Mouse (Mus musculus) Muller cell, postnatal 12 days (primary cell): Measurements from ENCODE around the gene Dpp6.

Source experiments
- DNase-seq: peaks from one replicate; pipeline ENCODE4 v3.0.0-alpha.2; 2015; ENCODE audit errors: inconsistent ontology term

Gene Dpp6

DNA sequence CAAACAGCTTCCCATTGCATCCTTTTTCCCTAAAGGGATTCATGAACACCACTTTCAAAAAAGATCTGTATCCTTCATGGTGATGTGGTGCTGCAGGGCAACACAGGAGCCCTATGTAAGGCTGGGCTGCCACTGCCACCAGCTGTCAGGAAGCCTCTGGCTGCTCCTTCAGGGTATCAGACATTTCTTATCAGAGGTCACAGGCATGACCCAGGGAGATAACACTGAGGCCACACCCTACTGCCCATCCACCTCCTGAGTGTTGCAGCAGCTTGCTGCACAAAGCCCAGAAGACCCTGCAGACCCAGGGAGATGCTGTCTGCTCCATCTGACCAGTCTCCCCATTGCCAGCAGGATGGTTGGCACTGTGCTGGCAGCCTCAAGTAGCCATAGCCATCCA lies 841.6 kb downstream of the Dpp6 start:
- DNase-seq, result no peak

DNA sequence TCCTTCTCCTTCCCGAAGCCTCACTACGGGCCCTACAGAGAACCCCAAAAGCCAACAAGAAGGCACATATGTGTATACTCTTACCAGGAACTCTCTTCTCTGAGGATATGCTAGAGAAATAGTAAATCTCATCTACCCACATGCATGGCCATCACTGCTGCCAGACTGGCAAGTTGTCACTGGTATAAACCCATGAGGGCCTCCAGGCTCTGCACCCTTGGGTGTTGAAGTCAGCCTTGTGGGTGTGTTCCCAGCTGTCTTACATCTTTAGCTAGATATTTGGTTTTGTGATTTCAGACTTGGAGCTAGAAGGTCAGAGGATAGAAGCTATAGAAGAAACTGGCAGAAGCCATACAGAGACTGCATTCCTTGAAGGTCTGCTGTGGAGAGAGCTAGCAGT lies 842.0 kb downstream of the Dpp6 start:
- no peak for DNase-seq

DNA sequence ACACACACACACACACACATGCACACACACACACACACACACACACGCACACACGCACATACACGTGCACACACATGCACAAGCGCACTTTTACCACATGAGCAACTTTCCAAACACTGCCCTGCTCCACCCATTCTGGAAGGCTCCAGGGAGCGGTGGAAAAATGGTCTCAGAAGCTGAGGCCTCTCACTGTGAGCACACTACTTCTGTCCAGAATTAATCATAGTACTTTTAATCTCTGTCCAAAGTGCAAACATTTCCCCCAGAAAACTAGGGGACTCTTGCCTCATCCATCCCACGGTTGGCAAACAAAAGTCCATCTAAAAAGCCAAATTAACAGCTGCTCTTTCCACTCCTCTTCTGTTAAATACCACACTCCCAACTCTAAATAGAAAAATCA lies 842.8 kb downstream of the Dpp6 start:
- DNase-seq, result no peak

DNA sequence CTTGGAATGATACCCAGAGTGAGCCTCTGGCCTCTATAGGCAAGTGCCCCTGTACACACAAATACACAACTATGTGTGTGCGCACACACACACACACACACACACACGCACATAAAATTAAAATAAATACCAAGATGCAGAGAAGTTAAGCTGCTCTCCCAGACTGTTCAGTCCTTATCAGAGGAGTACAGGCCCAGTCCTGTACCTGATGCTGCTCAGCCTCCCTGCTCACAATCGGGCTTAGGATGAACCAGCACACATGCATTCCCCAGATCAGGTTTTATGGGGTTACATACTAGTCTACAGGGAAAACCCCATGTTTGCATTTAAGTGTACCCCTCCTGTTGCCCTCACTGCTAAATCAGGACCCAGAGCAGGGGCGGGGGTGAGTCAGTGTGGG lies 847.1 kb downstream of the Dpp6 start:
- DNase-seq, result no peak

DNA sequence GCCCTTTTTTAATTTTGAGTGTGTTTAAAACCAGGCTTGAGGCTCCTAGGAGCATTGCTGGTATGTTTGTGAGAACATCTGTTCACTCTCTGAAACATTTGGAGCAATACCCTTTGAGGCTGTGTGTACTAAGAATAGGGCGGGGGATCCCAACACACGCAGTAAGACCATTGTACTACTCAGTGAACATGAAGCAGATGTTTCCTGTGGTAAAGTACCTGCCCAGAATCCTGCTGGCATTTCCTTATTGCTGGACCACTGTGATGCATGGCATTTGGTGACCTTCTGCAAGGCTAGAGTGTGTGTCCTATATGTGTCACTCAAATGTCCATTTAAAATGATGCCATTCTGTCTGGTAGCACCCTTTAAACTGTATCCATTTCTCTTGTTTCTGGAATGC lies 854.5 kb downstream of the Dpp6 start:
- no peak for DNase-seq

DNA sequence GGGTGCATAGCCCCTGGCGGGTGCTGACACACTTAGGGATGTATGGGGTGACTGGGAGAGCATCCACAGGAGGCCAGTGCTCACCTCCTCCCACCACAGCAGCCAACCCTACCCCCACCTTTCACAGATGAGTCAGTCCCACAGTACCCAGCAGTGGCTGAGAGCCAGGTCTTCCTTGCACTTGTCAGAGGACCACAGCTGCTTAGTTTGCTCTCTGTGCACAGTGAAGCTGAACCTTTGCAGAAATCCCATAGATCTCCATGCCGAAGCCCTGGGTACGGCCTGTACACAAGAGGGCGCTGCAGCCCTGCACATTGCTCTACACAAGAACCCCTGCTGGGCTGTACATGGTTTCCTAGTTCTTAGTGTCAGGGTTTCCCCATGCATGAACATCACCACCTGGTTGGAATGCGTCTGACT lies 860.3 kb downstream of the Dpp6 start:
- DNase-seq, result peak; percentile 46

DNA sequence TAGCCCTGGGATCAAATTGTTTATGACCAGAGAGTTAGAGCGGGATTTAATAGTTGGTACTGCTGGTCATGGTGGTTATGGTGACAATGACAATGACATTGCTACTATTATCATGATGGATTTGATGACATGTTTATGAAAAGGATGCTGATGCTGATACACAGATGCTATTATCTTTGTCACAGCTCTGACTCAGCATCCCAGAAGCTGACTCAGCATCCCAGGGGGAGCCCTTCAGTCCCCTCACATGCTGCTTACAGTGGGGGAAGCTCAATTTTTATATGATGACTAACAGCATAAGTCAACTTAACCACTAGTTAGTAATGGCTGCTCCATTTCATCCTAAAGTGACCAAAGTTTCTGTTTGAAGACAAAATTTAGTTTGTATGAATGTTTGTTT lies 862.1 kb downstream of the Dpp6 start:
- DNase-seq, result peak; percentile 4

DNA sequence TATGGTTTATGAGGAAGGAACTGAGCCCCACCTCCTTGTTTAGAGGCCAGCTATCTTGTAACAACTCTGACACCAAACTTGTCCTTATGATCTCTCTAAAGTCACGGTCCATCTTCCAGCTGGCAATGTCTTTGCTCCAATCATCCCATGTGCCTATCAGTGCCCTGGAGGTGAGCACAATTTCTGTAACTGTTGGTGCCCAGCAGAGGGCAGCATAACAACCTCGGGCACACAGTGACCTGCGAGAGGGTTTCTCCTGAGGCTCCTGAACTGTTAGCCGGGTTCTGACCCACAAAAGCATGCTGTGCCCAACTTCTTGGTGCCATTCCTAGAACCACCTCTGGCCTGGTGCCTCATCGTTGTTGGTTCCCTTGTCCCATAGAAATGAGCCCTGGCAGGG lies 863.5 kb downstream of the Dpp6 start:
- DNase-seq, result peak; percentile 3

DNA sequence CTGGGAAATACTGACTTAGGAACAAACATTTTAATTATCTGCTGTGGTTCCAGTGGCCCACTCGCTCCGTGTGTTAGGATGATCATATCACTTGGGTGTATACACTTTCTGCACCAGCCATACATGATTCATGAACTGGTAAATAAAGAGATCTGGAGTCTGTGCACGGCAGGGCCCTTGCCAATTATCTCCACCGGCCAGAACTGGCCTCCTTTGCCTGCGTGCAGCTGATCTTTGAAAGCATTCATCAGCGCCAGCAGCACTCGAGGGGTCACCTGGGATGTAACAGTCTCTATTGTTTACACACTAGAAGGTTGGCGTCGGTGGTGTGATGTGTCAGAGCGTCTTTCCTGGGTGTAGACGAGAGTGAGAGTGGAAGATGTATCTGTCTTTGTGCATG lies 868.2 kb downstream of the Dpp6 start:
- no peak for DNase-seq

DNA sequence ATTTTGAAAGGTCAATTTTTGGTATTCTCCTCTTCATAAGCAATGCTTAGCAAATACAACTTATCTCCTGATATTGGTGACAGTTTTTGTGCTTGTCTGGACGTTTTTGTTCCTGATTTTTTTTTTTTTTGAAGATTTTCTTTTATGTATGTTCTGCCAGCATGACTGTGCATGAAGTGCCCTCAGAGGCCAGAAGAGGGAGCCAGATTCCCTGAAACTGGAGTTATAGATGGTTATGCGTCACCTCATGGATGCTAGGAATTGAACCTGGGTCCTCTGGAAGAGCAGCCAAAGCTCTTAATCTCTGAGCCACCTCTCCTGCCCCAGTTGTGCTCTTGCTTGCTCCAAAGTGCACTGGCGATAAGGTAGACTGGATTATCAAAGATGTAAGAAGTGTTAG lies 868.9 kb downstream of the Dpp6 start:
- no peak for DNase-seq

DNA sequence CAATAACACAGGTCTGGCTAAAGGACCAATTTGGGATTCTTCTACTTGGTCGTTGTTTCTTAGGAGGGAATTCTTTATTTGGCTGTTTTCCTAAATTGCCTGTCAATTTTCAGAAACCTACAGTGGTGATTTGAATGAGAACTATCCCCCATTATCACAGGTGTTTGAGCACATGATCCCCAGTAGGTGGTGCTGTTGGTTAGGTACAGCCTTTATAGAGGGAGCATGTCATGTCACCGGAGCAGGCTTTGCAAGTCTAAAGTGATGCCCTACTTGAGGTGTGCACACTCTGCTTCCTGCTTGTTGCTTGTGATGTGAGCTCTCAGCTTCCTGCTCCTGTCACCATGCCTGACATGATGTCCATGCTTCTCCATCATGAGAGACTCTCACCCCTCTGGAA lies 870.3 kb downstream of the Dpp6 start:
- DNase-seq, result no peak

DNA sequence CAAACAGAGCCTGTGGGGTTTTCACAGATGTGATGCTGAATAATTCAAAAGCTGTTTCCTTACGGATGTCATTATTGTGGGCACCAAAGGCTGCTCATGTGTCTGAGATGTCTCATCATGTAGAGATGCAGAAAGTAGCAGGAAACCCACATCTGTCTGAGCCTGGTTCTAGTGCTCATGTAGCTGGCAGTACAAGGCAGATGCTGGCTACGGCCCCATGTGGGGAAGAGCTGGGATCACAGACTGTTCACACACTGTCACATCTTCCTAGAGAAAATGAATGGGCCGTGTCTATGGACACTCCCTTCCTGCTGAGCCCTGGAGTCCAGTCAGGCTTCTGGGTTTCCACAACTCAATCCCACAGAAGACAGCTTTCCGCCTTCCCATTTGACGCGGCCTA lies 885.5 kb downstream of the Dpp6 start:
- DNase-seq, result no peak

DNA sequence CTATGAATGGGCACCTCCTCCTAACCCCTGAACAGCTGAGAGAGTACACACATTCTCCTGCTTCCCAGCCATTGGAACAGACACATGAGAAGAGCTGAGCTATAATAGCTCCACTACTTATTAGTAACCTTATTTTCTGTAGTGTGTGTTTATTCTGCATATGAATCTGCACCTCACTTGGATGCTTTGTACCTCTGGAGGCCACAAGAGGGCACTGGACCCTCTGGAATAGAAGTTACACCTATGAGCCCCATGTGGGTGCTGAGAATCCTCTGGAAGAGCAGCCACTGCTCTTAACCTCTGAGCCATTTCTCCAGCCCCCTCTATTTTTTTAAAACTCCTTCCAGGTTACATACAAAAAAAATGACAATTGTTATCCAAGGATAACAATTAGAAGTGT lies 888.0 kb downstream of the Dpp6 start:
- no peak for DNase-seq

DNA sequence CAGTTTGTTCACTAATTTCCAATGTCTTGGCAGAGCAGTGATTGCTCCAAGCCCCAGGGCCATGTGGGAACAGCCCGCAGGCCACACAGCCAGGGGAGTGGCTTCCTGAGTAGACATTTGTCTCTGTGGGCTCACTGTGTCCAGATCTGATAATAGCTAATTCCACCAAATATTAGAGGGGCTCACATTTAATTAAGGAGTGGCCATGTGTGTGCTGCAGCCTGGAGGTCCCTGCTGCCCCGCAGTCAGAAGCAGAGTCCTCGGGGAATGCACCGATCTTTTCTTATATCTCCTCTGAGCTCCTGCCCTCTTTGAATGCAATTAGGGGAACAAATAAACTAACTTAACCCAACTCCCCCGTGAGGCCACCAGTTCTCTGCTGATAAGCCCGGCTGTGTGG lies 889.5 kb downstream of the Dpp6 start:
- no peak for DNase-seq

DNA sequence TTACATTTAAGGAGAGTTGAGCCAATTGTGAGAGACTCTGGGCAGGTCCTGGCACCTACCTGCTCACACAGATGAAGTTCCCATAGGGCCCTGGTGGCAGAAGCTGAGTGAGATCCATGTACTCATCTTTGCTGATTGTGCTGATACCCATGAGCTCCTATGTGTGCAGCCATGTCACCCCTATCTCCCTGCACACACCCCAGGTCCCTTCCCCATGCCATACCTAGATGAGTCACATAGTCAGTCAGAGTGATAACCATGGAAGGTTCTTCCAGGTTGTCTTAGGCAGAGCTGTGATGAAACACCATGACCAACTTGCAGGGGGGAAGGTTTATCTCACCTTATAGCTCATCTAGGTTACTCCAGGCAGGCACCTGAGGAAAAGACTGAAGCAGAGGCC lies 890.3 kb downstream of the Dpp6 start:
- no peak for DNase-seq

DNA sequence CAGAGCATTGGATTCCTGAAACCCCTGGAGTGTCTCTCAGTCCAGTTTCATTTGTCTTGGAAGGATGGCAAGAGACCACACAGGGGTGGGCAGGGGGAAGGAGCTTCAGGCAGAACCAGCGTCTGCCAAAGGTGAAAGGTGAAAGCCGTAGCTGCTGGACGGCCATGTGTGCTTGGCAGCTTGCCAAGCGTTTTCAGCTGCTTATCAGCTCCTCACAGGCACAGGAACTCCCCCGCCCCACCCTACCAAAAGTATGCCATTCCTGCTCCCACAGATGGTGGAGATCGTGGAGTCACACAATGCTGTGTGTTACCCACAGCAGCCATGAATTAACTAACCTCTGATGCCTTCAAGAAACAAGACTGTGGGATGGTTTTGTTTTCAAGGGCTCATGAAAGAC lies 891.2 kb downstream of the Dpp6 start:
- DNase-seq, result no peak

DNA sequence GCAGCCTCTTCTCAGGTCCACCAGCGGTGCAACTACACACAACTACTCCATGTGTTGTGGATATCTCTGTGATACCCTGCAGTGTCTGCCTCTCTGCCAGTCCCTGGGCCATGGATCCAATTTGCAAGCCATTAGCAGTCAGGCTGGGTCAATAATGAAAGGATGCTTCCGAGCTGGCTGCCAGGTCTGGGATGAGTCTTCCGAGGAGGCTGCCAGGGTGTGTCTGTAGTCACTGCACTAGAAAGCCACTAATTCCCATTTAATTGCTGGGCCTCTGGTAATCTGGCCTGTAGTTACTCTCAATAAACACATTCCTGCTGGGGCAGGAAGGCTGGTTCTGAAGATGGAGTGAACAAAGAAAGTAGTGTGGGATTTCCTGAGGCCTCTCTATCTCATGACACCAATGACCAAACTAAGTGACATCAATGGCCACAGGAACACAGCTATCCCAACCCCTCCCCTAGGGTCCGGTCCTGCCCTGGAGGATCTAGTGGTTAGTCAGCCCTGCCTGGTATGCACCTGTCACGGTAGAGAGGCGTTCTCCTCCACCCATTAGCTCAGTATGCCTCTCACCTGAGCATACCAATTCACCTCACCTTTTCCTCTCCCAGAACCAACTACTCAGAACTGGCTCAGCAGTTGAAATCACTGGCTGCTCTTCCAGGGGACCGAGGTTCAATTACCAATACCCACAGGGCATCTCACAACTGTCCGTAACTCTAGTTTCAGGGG lies 894.6 kb downstream of the Dpp6 start:
- DNase-seq, result peak; percentile 81

DNA sequence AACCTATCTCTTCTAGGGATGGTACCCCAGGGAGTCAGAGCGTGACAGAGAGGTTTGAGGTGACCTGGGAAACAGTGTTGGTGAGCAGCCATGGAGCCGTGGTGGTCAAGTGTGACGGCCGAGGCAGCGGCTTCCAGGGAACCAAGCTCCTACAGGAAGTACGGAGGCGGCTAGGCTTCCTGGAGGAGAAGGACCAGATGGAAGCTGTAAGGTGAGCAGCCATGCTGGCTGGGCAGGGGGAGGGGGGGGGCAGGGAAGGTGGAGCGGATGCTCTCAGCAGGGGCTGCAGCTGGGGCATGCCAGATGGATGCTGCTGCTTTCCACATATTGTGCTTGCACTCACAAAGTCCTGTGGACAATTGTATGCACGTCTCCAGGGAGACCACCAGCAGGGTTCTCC lies 897.4 kb downstream of the Dpp6 start:
- no peak for DNase-seq

DNA sequence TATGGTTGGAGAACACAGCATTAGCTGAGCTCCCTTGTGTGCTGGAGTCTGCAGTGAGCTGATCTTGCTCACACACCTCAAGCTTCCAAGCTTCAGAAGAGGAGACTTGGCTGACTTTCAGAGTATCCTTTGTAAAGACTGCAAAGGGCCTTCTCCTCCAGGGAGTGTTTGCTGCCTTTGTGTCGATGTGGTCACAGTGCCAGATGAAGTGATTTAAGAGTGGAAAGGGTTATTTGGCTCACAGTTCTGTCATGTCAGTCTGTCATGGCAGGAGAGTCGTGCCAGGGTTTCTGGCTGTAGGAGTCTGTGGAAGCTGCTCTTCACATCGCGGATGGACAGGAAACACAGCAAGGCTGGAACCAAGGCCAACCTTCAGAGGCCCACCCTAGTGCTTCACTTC lies 899.0 kb downstream of the Dpp6 start:
- no peak for DNase-seq

DNA sequence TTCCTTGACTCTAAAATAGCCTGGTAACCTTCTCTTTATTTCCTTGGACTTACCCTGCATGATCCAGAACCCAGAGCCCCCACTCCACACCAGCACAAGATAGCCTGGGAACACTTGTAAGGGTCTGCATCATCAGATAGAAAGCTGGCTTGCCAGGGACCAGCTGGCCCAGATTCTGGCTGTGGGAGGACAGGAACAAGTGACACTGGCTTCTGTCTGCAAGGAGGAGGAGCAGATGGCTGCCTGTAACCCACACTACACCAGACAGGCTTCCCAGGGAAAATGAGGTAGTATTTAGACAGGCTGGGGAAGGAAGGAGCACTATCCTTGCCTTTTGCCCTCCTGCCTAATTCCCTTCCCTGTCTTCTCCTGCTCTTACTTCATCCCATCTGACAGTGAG lies 900.3 kb downstream of the Dpp6 start:
- DNase-seq, result no peak

DNA sequence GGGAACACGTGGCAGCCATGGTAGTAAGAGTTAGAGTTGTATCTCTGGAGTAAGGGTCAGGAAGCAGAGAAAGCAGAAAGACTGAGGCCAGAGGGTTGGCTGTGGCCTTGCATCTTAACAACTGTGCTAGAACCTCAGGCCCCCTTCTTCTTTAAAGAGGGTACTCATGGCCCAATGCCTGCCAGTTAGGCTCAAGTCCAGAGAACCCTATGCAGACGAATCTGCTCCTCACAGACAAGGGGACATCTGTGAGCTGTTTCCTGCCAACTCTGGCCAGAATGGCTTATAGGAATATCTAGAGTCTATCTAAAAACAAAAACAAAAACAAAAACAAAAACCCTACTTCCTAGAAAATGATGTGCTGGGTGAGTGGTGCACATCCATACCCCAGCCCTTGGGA lies 902.3 kb downstream of the Dpp6 start:
- DNase-seq, result no peak

DNA sequence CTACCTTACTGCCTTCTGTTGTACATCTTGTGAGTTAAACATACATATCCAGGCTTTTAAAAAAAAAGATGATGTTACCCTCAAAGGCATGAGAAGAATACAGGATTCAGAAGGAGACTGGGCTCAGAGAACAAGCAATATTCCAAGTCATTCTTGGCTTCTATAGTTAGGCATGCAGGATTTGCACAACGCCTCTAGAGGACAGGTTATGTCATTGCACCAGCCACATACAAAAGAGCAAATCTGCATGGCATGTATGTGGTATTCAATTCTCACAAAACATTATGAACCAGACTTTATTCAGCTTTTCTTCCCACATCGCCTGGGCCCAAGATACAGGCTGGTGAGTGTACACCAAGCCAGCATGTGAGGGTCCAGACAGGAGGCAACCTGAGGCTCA lies 907.5 kb downstream of the Dpp6 start:
- no peak for DNase-seq

DNA sequence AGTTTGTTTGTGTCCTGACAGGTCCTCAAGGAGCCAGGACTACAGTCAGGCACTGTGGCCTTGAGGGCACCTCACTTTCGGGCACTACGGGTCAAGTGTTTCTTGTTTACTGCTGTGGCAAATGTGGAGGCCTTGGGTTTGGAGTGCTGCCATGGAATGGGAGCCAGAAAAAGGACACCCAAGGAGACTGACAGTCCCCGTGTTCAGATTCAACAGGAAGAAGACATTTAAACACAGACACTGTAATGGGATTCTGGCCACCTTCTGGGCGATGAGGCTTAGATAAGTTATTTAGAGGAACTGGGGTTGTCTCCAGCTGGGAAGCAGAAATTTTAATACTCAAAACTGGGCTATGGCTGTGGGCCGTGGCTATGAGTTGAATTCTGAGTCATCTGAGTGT lies 913.7 kb downstream of the Dpp6 start:
- DNase-seq, result peak; percentile 6

DNA sequence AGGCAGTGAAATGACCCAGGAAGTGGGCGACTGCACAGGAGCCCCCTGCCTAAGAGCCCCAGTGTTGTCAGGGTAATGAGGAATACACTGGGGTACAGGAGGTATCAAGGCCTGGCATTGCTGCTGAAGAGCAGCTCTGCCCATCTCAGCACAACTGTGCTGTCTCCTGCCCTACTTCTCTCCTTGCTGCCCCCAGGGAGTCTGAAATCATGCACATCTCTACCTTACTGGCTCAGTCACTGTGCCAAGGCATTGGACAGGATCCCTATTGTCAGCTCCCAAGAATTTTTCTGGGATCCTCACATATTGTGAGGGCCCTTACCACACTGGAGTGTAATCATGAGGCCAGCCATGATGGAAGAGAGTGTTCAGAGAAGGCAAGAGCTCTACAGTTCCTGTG lies 914.4 kb downstream of the Dpp6 start:
- DNase-seq, result no peak
